Mouse (Mus musculus): ENCODE results near the gene Cd274.

DNA sequence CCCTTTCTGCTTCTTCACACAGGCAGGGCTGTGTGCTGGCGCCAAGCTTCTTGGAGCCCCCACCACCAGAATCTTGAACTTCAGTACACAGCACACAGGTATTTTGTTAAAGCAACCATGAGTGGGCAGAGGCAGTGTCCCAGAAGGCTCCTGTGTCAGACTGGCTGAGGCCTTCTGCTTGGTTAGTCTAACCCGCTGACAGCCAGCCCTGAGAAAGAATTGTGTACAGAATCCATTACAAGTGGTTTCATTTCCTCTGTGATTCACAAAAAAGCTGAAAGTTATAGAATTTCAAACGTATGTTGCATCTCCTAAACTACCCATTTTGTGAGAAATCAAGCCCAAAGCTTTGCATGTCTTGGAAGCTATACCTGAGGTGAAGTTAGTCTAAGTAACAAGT, 63.3 kb downstream of the Cd274 start:
- no peak for TF ChIP-seq CTCF (IDR thresholded peaks at IDR 0.05; ENCODE audit: low read depth)
- TF ChIP-seq EP300 (IDR thresholded peaks at IDR 0.05; ENCODE audit: low read depth) = no peak

Data from liver, postnatal 0 days (tissue).